Mouse (Mus musculus) adrenal gland, adult 18-20 months (tissue): ENCODE measurements around the gene Clcn1. TPM values are rescaled to one million over a fixed set of nuclear protein-coding genes. Genes with fewer than 3 reads are reported as not detected.

ENCODE experiments used
- DNase-seq, 2 experiments: peaks; one replicate each; pipeline ENCODE4 v3.0.0; 2021 to 2022; ENCODE audit warnings: low spot score in 2 of 2
- total RNA-seq, 2 experiments: library from RNA; stranded (reverse); gene quantifications; 1 replicate in 1 of 2; 2 replicates in 1 of 2; pipeline ENCODE4 v1.2.3; 2021

Clcn1 gene
- total RNA-seq, 2 experiments from 2014 or later = 0.10 TPM

- DNase-seq = no peak
These were observed 12.9 kb downstream of the Clcn1 start for GRCm38 (mm10) chr6:42299362-42299761.

GRCm38 (mm10) chr6:42309816-42310378 lies 23.4 kb downstream of the Clcn1 start:
- no peak for DNase-seq

GRCm38 (mm10) chr6:42310427-42311053 lies 24.1 kb downstream of the Clcn1 start:
- DNase-seq = no peak

- DNase-seq = no peak
These were observed 31.8 kb downstream of the Clcn1 start for GRCm38 (mm10) chr6:42318293-42318692.

GRCm38 (mm10) chr6:42323371-42324066 lies 37.0 kb downstream of the Clcn1 start:
- DNase-seq = no peak

GRCm38 (mm10) chr6:42324067-42324481 lies 37.6 kb downstream of the Clcn1 start:
- no peak for DNase-seq

GRCm38 (mm10) chr6:42324482-42325267 lies 38.2 kb downstream of the Clcn1 start, which contains the start of gene Fam131b:
Fam131b (minus strand) TSS chr6:42324643.
- DNase-seq = no peak

GRCm38 (mm10) chr6:42325268-42325609 lies 38.8 kb downstream of the Clcn1 start:
- peak; percentile 71 to 80 for DNase-seq

- no peak for DNase-seq
These were observed 40.0 kb downstream of the Clcn1 start for GRCm38 (mm10) chr6:42326509-42326908.

- DNase-seq = no peak
These were observed 42.3 kb downstream of the Clcn1 start for GRCm38 (mm10) chr6:42328757-42329156.

GRCm38 (mm10) chr6:42330216-42330615 lies 43.7 kb downstream of the Clcn1 start:
- no peak for DNase-seq

GRCm38 (mm10) chr6:42330946-42331345 lies 44.5 kb downstream of the Clcn1 start:
- DNase-seq = no peak

GRCm38 (mm10) chr6:42339189-42339588 lies 52.7 kb downstream of the Clcn1 start:
- DNase-seq = no peak

- no peak for DNase-seq
These were observed 53.5 kb downstream of the Clcn1 start for GRCm38 (mm10) chr6:42339981-42340380.

- no peak for DNase-seq
These were observed 55.7 kb downstream of the Clcn1 start for GRCm38 (mm10) chr6:42342171-42342570.

GRCm38 (mm10) chr6:42343361-42344120 lies 57.1 kb downstream of the Clcn1 start:
- no peak for DNase-seq

GRCm38 (mm10) chr6:42344255-42344654 lies 57.8 kb downstream of the Clcn1 start:
- no peak for DNase-seq

- no peak for DNase-seq
These were observed 62.0 kb downstream of the Clcn1 start for GRCm38 (mm10) chr6:42348281-42349005.

- peak; percentile 74 to 77 for DNase-seq
These were observed 62.5 kb downstream of the Clcn1 start for GRCm38 (mm10) chr6:42349006-42349425.

- peak; percentile 83 to 89 for DNase-seq
These were observed 63.0 kb downstream of the Clcn1 start, which contains the start of gene Zyx for GRCm38 (mm10) chr6:42349426-42350020. Zyx (plus strand) TSS chr6:42349630.
